Mouse (Mus musculus) Patski (cell line): ENCODE measurements around the gene Ccdc88c. TPM values are rescaled to one million over a fixed set of nuclear protein-coding genes. Genes with fewer than 3 reads are reported as not detected.

Experiments used
- ATAC-seq: fragments of 100-300 bp; one replicate; pipeline ENCODE4 v1.8.0; 2021
- CTCF ChIA-PET: fragments of 350-600 bp; sonication (Branson Sonifier 250); formaldehyde crosslinking; loops from one replicate; lab custom pipeline; 2022; ENCODE audit warnings: inconsistent platforms; lab: Charles Lee
- POLR2A ChIA-PET: fragments of 350-600 bp; sonication (Branson Sonifier 250); formaldehyde crosslinking; loops from one replicate; lab custom pipeline; 2022; ENCODE audit warnings: antibody characterized with exemption, inconsistent platforms; lab: Charles Lee
- DNase-seq: peaks from one replicate; pipeline ENCODE4 v3.0.0-alpha.2; 2011; ENCODE audit warnings: low read depth, low spot score
- H3K27me3 ChIP-seq: fragments of 371-371 bp; one replicate; pipeline ENCODE4 v1.5.1; 2021
- CTCF ChIP-seq: fragments of 100-300 bp; IDR thresholded peaks from one replicate; pipeline ENCODE4 v1.5.1; 2021
- in situ Hi-C: fragments of 300-500 bp; cut with MboI; formaldehyde crosslinking; loops from 3 replicates; pipeline ENCODE4 v1.11.1; 2018; ENCODE audit warnings: low pct_unique_long_range_greater_than_20kb, mixed read lengths
- polyA plus RNA-seq: library from polyadenylated mRNA; unstranded; gene quantifications from one replicate; pipeline ENCODE4 v1.2.3, GENCODE M21; 2021

The Ccdc88c gene
- polyA plus RNA-seq = 9.8 TPM

DNA sequence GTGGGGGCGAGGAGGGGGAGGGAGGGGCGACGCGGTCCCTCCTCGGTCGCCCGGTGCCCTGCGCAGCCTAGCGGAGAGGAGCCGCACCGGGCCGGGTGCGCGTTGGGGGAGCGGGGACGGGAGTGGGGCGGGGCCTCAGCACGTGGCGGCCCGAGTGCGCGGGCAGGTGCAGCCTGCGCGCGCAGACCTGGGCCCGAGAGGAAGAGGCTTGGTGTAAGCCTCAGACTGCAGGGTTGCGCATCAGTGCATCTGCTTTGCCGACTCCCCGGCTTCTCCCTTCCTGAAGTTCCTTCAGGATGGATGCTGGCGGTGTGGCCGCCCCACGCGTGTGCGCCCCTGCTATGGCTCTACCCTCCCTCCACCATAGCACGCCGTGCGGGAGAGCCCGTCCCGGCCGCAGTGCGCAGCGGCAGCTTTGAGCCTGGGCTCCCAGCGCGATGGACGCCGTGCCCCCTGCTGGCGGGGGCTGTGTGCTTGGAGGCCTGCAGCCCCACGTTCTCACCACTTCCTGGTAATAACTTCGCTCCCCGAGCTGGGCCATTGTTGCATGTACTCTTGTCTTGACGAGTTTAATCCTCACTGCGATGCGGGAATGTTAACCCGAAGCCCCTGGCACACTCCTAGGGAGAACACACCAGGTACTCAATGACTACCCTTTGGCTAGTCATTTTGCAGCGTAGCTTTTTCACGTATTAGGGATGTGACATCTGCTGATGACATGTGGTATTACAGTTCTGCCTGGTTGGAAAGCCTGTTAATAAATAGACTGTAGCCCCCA lies at the start of gene Ccdc88c:
Ccdc88c (minus strand) TSS at position 103 of the 778 bp plus-strand sequence.
- DNase-seq (peak; percentile 44), ATAC-seq (peak; percentile 73)
- in situ Hi-C loops = loop anchor here (5.0 to 25.0 kb wide), 2 partner anchors 72 to 467 kb away; no protein-coding TSS in a partner anchor
- no peak for TF ChIP-seq CTCF
- no peaks in the 10 kb centered on the region for H3K27me3 ChIP-seq
- CTCF ChIA-PET = interaction anchor here (0.9 to 9.5 kb wide), 10 partner anchors 9 to 98 kb away, joined by 3 to 64 read pairs (median 4); no protein-coding TSS in a partner anchor
- POLR2A ChIA-PET = interaction anchor here (1.0 kb wide), 2 partner anchors 71 to 74 kb away, joined by 3 to 4 read pairs; no protein-coding TSS in a partner anchor

DNA sequence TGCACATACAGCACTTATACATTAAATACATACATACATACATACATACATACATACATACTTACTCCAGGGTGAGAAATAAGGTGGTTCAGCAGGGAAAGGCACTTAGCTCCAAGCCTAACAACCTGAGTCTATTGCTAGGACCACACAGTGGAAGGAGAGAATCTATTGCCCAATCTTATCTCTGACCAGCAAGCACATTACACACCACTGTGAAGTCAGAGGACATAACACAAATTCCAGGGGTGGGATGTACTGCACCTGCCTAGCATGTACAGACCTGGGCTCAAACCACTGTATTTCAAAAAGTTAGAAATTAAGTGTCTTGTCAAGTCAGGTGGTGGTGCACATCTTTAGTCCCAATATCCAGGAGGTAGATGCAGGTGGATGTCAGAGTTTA lies 49.1 kb upstream of the Ccdc88c start:
- ATAC-seq (no peak), DNase-seq (no peak)
- in situ Hi-C loops = no loop called here
- CTCF ChIA-PET = no interaction called here
- POLR2A ChIA-PET = no interaction called here
- H3K27me3 ChIP-seq = no peaks in the 10 kb centered on the region
- no peak for TF ChIP-seq CTCF

DNA sequence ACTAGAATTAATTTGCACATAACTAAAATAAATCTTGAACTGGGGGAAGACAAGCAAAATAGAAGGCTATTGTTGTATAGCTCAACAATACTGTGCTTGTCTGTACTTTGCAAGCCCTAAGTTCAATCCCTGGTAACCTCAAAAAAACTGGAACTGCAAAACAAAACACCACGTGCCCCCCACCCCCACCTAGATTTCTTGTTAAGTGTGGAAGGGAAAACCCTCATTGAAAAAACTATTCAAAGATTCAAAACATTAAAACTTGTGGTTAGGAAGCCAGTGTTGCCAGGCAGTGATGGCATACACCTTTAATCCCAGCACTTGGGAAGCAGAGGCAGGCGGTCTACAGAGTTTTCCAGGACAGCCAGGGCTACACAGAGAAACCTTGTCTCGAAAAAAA lies 46.6 kb upstream of the Ccdc88c start:
- in situ Hi-C loops = no loop called here
- POLR2A ChIA-PET = no interaction called here
- no peak for ATAC-seq
- no peak for DNase-seq
- CTCF ChIA-PET = interaction anchor here (1.3 kb wide), 1 partner anchor 18 kb away, joined by 3 read pairs; no protein-coding TSS in a partner anchor
- TF ChIP-seq CTCF = no peak
- H3K27me3 ChIP-seq = no peaks in the 10 kb centered on the region

DNA sequence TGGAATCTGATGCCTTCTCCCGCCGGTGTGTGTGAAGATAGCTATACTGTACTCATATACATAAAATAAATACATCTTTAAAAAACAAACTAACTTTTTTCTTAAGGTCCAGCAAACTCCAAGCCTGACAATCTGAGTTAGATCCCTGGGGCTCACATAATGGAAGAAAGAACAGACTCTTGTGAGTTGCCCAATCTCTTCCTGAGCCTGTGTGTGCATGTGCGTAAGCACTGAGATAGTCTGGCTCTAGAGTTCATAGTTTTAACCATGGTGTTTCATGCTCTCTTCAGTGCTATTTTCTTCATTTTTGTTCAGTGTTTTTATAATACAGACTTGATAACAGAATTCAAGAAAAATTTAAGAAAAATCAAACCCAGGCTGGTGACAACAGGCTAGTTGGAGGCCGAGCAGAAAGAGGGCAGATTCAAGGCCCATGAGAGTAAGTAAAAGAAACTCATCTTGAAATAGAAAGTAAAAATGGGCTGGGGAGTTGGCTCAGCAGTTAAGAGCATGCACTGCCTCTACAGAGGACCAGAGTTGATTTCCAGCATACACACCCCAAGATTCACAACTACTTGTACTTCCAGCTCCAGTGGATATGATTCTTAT lies 46.1 kb upstream of the Ccdc88c start:
- H3K27me3 ChIP-seq = no peaks in the 10 kb centered on the region
- ChIA-PET POLR2A (no interaction called here), CTCF (interaction anchor here (1.3 kb wide), 1 partner anchor 18 kb away, joined by 3 read pairs; no protein-coding TSS in a partner anchor)
- DNase-seq (no peak), ATAC-seq (no peak)
- in situ Hi-C loops = no loop called here
- TF ChIP-seq CTCF = no peak

DNA sequence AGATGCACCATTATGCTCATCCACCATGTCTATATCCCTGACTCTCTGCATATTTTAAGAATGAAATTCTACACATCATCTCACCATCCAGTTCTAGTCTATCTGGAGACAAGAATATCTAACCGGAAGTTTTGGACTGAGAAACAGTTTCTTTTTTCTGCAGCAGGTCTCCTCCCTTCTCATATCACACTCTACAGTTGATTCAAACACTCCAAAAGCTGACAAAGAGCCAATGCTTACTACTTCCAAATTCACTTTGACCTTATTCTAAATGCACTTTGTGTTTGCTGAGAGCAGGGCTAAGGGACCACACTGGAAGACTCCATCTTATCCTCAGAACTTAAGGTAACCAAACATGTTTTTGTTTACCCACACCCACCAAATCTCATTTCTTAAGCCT lies 41.0 kb upstream of the Ccdc88c start:
- POLR2A ChIA-PET = interaction anchor here (0.6 kb wide), 1 partner anchor 483 kb away, joined by 3 read pairs; no protein-coding TSS in a partner anchor
- in situ Hi-C loops = no loop called here

DNA sequence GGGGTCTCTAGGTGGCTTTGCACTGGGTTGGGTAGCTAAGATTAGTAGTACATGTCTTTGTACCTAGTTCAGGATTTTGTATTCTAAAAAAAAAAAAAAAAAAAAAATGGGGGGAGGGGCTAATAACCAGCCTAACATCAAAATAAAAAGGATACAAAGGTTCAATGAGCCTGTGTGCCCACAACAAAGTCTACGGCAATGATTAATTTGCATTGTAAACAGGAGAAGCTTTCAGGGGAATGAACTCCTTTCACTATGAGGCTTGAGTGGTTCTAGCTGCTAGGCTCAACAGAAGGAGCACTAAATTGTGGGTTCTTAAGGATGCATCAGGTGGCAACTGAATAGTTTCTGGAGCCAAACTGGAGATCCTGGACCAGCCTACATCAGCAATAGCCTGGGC lies 37.5 kb upstream of the Ccdc88c start:
- TF ChIP-seq CTCF = no peak
- H3K27me3 ChIP-seq = no peaks in the 10 kb centered on the region
- CTCF ChIA-PET = interaction anchor here (1.0 to 1.5 kb wide), 2 partner anchors 15 to 27 kb away, joined by 3 to 4 read pairs; no protein-coding TSS in a partner anchor
- ATAC-seq (no peak), DNase-seq (no peak)
- in situ Hi-C loops = no loop called here
- POLR2A ChIA-PET = no interaction called here

More for the DNA sequence above, 41.0 kb upstream of the Ccdc88c start:
- TF ChIP-seq CTCF = no peak
- ATAC-seq = no peak
- CTCF ChIA-PET = no interaction called here
- no peaks in the 10 kb centered on the region for H3K27me3 ChIP-seq
- DNase-seq = no peak

DNA sequence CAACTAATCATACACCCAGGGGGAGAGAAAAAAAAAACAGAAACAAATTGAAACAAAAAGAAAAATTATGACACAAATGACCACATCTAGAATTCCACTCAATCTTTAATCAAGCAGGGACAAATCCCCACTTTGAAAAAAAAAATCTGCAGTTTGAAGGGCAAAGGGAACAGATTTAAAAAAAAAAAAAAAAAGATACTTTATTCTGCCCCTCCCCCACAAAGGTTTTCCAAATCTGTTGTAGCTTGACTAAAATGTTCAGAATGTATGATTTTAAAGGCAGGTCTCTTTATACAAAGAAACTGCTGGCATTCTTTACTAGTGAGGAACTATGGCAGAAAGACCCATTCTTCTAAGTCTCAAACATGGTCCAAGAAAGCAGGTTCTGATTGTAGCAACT lies 11.1 kb upstream of the Ccdc88c start:
- CTCF ChIA-PET = interaction anchor here (3.3 kb wide), 1 partner anchor 10 kb away, joined by 9 read pairs; the partner anchor contains the start of gene Ccdc88c
- ATAC-seq = no peak
- POLR2A ChIA-PET = no interaction called here

DNA sequence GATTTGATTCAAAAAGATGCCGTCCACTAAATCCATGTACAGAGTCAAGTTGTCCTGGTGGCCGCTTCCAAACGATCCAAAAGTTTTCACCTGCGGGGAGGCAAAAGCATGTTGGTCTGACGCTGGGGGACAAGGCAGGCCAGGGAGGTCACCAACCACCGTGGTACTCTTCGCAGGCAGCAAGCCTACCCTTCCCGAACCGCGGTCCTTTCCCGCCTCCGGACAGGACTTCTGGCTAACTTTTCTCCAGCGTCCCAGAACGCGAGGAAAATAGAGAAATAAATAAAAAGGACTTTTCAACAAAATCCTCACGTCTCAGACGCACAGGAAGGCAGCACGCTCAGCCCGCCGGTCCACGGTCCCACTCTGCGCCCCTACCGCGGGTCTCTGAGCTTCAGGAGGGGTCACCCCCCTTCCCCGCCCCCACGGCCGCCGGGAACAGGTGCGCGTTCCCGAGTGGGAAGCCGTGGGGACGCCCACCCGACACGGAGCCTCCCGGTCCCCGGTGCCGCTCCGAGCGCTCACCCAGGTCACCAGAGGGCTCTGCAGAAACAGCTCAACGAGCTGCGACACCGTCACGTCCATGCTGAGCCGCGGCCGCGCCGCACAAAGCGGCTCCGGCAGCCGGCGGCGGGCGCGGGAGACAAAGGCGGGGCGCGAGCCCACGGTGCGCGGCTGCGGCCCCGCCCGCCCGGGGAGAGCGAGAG lies 456 bp downstream of the Ccdc88c start:
- no peak for TF ChIP-seq CTCF
- ChIA-PET POLR2A (interaction anchor here (1.0 kb wide), 1 partner anchor 70 kb away, joined by 3 read pairs; no protein-coding TSS in a partner anchor), CTCF (interaction anchor here (0.9 to 9.5 kb wide), 7 partner anchors 10 to 93 kb away, joined by 3 to 64 read pairs (median 5); no protein-coding TSS in a partner anchor)
- ATAC-seq (no peak), DNase-seq (no peak)
- H3K27me3 ChIP-seq = no peaks in the 10 kb centered on the region
- in situ Hi-C loops = loop anchor here (5.0 to 25.0 kb wide), 2 partner anchors 71 to 466 kb away; no protein-coding TSS in a partner anchor

More for the DNA sequence above, 11.1 kb upstream of the Ccdc88c start:
- H3K27me3 ChIP-seq = no peaks in the 10 kb centered on the region
- no peak for DNase-seq
- in situ Hi-C loops = loop anchor here (10.0 to 25.0 kb wide), 2 partner anchors 195 to 478 kb away; no protein-coding TSS in a partner anchor
- TF ChIP-seq CTCF = no peak

DNA sequence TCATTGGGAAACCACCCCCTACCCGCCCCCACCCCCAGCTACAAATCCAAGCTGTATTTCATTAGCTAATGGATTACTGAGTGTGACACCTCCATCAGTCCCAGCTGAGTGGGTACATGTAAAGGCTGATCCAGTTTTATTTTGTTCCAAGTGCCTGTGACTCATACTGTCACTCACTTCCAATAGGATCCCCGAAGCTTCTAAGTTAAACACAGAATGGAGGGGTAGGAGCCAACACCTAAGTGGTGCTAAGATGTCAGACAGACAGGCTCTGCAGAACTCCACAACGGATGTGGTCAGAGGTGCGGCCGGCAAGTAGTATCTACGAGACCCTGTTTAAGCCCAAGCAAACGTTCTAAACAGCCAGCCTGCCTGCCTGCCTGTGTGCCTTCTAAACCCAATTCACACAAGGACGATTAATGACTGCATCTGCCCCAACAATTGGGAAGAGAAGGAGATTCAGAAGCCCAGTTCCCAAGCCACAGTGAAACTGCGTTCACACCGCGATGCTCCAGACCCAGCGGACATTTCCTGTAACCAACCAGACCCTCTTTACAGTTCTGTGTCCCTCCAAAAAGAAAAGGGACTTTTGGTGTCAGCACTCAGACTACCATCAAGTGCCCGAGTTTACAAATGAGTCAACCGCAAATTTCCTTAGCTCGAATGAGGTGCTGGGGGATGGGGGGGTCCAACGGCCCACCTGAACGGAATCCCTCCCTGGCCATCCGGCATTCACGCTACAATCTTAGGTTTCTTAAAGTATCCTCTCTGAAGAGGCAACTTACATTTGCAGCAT lies 1.2 kb downstream of the Ccdc88c start:
- ChIA-PET POLR2A (no interaction called here), CTCF (interaction anchor here (1.0 to 5.9 kb wide), 3 partner anchors 25 to 76 kb away, joined by 3 to 60 read pairs (median 5); no protein-coding TSS in a partner anchor)
- DNase-seq (peak; percentile 71), ATAC-seq (peak; percentile 27)
- TF ChIP-seq CTCF = no peak
- H3K27me3 ChIP-seq = no peaks in the 10 kb centered on the region
- in situ Hi-C loops = loop anchor here (5.0 to 25.0 kb wide), 2 partner anchors 70 to 465 kb away; no protein-coding TSS in a partner anchor
